In the genomic region with DNA sequence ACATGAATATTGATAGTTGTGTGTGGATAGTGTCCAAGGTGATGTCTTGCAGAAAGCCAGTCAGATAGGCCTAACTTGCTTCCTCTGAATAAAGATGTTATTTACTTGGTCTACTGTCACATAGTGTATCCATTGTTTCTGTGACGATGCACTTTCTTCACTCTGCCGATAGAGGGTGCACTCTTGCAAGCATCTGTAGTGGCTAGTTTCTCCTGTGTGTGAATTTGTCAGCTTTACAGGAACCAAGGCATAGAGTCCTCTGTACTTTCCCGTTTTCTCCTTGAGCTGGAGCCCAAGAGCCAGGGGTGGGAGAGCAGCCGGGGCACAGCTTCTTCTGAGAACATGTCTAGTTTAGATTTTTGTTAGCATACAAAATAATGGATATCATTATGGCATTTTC, we compare ENCODE assay signal across 10 mouse cellular contexts. TPM values are rescaled to one million over a fixed set of nuclear protein-coding genes. Genes with fewer than 3 reads are reported as not detected.
DNase-seq lines count a peak whose midpoint lies in the region; ATAC-seq and TF ChIP-seq lines count a peak whose summit lies in the region.
"Had no signal": no experiment of that assay in that cellular context is flagged by ENCODE, and none has a peak within 500 bp of the region (broad histone marks: within the 10 kb centered on the region; RNA-seq: fewer than 3 reads in every experiment).

No protein-coding gene starts in this region.

- no peaks in the 10 kb centered on the region for H3K27me3 ChIP-seq in embryonic facial prominence, embryonic 11.5 days (ENCODE audit: control insufficient read depth, insufficient read depth, low read length)
- H3K27me3 ChIP-seq in embryonic facial prominence, embryonic 10.5 days (replicated peaks; ENCODE audit: low read depth, poor library complexity, severe bottlenecking): no peaks in the 10 kb centered on the region
- no peaks in the 10 kb centered on the region for H3K27me3 ChIP-seq in liver, postnatal 0 days (ENCODE audit: insufficient read depth, low read length)
- H3K27me3 ChIP-seq in liver, embryonic 11.5 days (replicated peaks; ENCODE audit: control insufficient read depth, insufficient read depth, low read length): no peaks in the 10 kb centered on the region
- H3K27me3 ChIP-seq: midbrain, embryonic 12.5 days had no signal

- no peak overlapping the region for H3K27ac ChIP-seq in embryonic facial prominence, embryonic 11.5 days (replicated peaks; ENCODE audit: low read depth, low read length)
- no peak overlapping the region for H3K27ac ChIP-seq in embryonic facial prominence, embryonic 10.5 days (replicated peaks)
- no peak overlapping the region for H3K27ac ChIP-seq in liver, postnatal 0 days (ENCODE audit: low read depth)
- no peak overlapping the region for H3K27ac ChIP-seq in liver, embryonic 11.5 days (ENCODE audit: low read depth, low read length)
- H3K27ac ChIP-seq: midbrain, embryonic 12.5 days had no signal

- peak; percentile 72 for DNase-seq in embryonic facial prominence, embryonic 11.5 days (ENCODE audit: low spot score)
- DNase-seq in embryonic facial prominence, embryonic 10.5 days (ENCODE audit: low spot score): no peak
- DNase-seq in liver, postnatal 0 days: no peak
- no peak for DNase-seq in liver, embryonic 11.5 days (ENCODE audit: low spot score)
- DNase-seq in embryo, embryonic 10 days (ENCODE audit: low spot score): peak; percentile 71
- DNase-seq in ovary, postnatal 36 days (ENCODE audit: low spot score): no peak
- DNase-seq in right cerebral cortex, postnatal 14 days: no peak

- no peak overlapping the region for H3K4me2 ChIP-seq in embryonic facial prominence, embryonic 11.5 days (ENCODE audit: low read depth, low read length)
- H3K4me2 ChIP-seq in liver, postnatal 0 days (ENCODE audit: low read depth, low read length): no peak overlapping the region
- H3K4me2 ChIP-seq in liver, embryonic 11.5 days: no peak overlapping the region
- H3K4me2 ChIP-seq: midbrain, embryonic 12.5 days had no signal

- WGBS in embryonic facial prominence, embryonic 11.5 days: 48% methylated on average over 4 of the region's 4 CpGs
- WGBS in embryonic facial prominence, embryonic 10.5 days: 46% methylated on average over 4 of the region's 4 CpGs
- 45% methylated on average over 4 of the region's 4 CpGs for WGBS in liver, postnatal 0 days (ENCODE audit: insufficient replicate concordance)
- 44% methylated on average over 4 of the region's 4 CpGs for WGBS in liver, embryonic 11.5 days

- peak; percentile 89 for TF ChIP-seq CTCF in liver, postnatal 0 days (IDR thresholded peaks at IDR 0.05; ENCODE audit: low read depth)

- H3K9ac ChIP-seq in embryonic facial prominence, embryonic 11.5 days (replicated peaks; ENCODE audit: low read length): no peak overlapping the region
- H3K9ac ChIP-seq in liver, postnatal 0 days (replicated peaks): no peak overlapping the region
- H3K9ac ChIP-seq in liver, embryonic 11.5 days (ENCODE audit: low read depth, low read length): no peak overlapping the region
- H3K9ac ChIP-seq: midbrain, embryonic 12.5 days had no signal

- H3K36me3 ChIP-seq in embryonic facial prominence, embryonic 11.5 days (replicated peaks; ENCODE audit: control insufficient read depth, insufficient read depth, low read depth, low read length): peaks cover 11% of the 10 kb centered on the region
- H3K36me3 ChIP-seq in embryonic facial prominence, embryonic 10.5 days (replicated peaks): peaks cover 92% of the 10 kb centered on the region
- peaks cover 58% of the 10 kb centered on the region for H3K36me3 ChIP-seq in liver, postnatal 0 days (replicated peaks; ENCODE audit: insufficient read depth, low read length)
- peaks cover 28% of the 10 kb centered on the region for H3K36me3 ChIP-seq in liver, embryonic 11.5 days (ENCODE audit: control insufficient read depth, insufficient read depth, low read length)

- H3K9me3 ChIP-seq in embryonic facial prominence, embryonic 11.5 days (replicated peaks; ENCODE audit: control insufficient read depth, low read length): no peaks in the 10 kb centered on the region
- H3K9me3 ChIP-seq in embryonic facial prominence, embryonic 10.5 days: no peaks in the 10 kb centered on the region
- H3K9me3 ChIP-seq in liver, postnatal 0 days (ENCODE audit: low read length): no peaks in the 10 kb centered on the region
- no peaks in the 10 kb centered on the region for H3K9me3 ChIP-seq in liver, embryonic 11.5 days (ENCODE audit: control insufficient read depth, low read length)
- H3K9me3 ChIP-seq: midbrain, embryonic 12.5 days had no signal

- no peak overlapping the region for H3K4me3 ChIP-seq in embryonic facial prominence, embryonic 11.5 days (ENCODE audit: low read depth, low read length)
- no peak overlapping the region for H3K4me3 ChIP-seq in embryonic facial prominence, embryonic 10.5 days
- H3K4me3 ChIP-seq in liver, postnatal 0 days (ENCODE audit: low read depth, low read length): no peak overlapping the region
- no peak overlapping the region for H3K4me3 ChIP-seq in liver, embryonic 11.5 days (ENCODE audit: low read depth, low read length)
- H3K4me3 ChIP-seq: midbrain, embryonic 12.5 days had no signal

- ATAC-seq in embryonic facial prominence, embryonic 11.5 days (replicated peaks; ENCODE audit: insufficient number of reproducible peaks, low FRiP score, low TSS enrichment, low read depth): no peak
- ATAC-seq in liver, postnatal 0 days: no peak
- ATAC-seq in liver, embryonic 11.5 days (replicated peaks; ENCODE audit: low FRiP score): no peak
- peak; percentile 65 for ATAC-seq in neutrophil, adult 5-6 weeks (ENCODE audit: extremely low read depth, insufficient number of reproducible peaks, low FRiP score, poor library complexity, severe bottlenecking)

- H3K4me1 ChIP-seq in embryonic facial prominence, embryonic 11.5 days (ENCODE audit: control insufficient read depth, insufficient read depth, low read length): no peaks in the 10 kb centered on the region
- no peaks in the 10 kb centered on the region for H3K4me1 ChIP-seq in embryonic facial prominence, embryonic 10.5 days
- H3K4me1 ChIP-seq in liver, postnatal 0 days (ENCODE audit: insufficient read depth): no peaks in the 10 kb centered on the region
- no peaks in the 10 kb centered on the region for H3K4me1 ChIP-seq in liver, embryonic 11.5 days (replicated peaks; ENCODE audit: control insufficient read depth, insufficient read depth, low read length)
- H3K4me1 ChIP-seq: midbrain, embryonic 12.5 days had no signal

- no peak for TF ChIP-seq EP300 in liver, postnatal 0 days (IDR thresholded peaks at IDR 0.05; ENCODE audit: low read depth)

RNA-seq across cellular contexts. Expression of a gene that starts 17.0 kb away (rescaled TPM):
- polyA plus RNA-seq in embryonic facial prominence, embryonic 11.5 days (2014; fragmentation: Nextera tagmentation; extraction: Ambion mirVana): 1.3 and 1.7 TPM in 2 replicates
- polyA plus RNA-seq in embryonic facial prominence, embryonic 10.5 days (2016; fragmentation: Nextera tagmentation; extraction: Ambion mirVana): 2.8 TPM in 2 replicates
- 2.0 and 2.6 TPM in 2 replicates for polyA plus RNA-seq in liver, postnatal 0 days (2015; fragmentation: Nextera tagmentation; extraction: Ambion mirVana)
- 1.2 and 1.5 TPM in 2 replicates for polyA plus RNA-seq in liver, embryonic 11.5 days (2014; fragmentation: Nextera tagmentation; extraction: Ambion mirVana)
- 46.8 and 51.0 TPM in 2 replicates for total RNA-seq in neutrophil, adult 5-6 weeks (2017)

RNA-seq across cellular contexts. Expression of a gene that starts 23.0 kb away (rescaled TPM):
- not detected in 2 replicates for polyA plus RNA-seq in embryonic facial prominence, embryonic 11.5 days (2014; fragmentation: Nextera tagmentation; extraction: Ambion mirVana)
- polyA plus RNA-seq in embryonic facial prominence, embryonic 10.5 days (2016; fragmentation: Nextera tagmentation; extraction: Ambion mirVana): not detected in 2 replicates
- not detected in 2 replicates for polyA plus RNA-seq in liver, postnatal 0 days (2015; fragmentation: Nextera tagmentation; extraction: Ambion mirVana)
- not detected in 2 replicates for polyA plus RNA-seq in liver, embryonic 11.5 days (2014; fragmentation: Nextera tagmentation; extraction: Ambion mirVana)
- not detected in 2 replicates for total RNA-seq in neutrophil, adult 5-6 weeks (2017)
- polyA plus RNA-seq: heart, embryonic 16.5 days; midbrain, embryonic 12.5 days had no signal

RNA-seq across cellular contexts. Expression of a gene that starts 30.5 kb away (rescaled TPM):
- polyA plus RNA-seq in embryonic facial prominence, embryonic 11.5 days (2014; fragmentation: Nextera tagmentation; extraction: Ambion mirVana): 8.9 and 9.3 TPM in 2 replicates
- 14.6 TPM in 2 replicates for polyA plus RNA-seq in embryonic facial prominence, embryonic 10.5 days (2016; fragmentation: Nextera tagmentation; extraction: Ambion mirVana)
- polyA plus RNA-seq in liver, postnatal 0 days (2015; fragmentation: Nextera tagmentation; extraction: Ambion mirVana): 3.0 and 3.3 TPM in 2 replicates
- polyA plus RNA-seq in liver, embryonic 11.5 days (2014; fragmentation: Nextera tagmentation; extraction: Ambion mirVana): 18.4 and 18.8 TPM in 2 replicates
- total RNA-seq in neutrophil, adult 5-6 weeks (2017): 19.6 and 23.2 TPM in 2 replicates

RNA-seq across cellular contexts. Expression of a gene that starts 30.6 kb away (rescaled TPM):
- 1,038 and 1,047 TPM in 2 replicates for polyA plus RNA-seq in embryonic facial prominence, embryonic 11.5 days (2014; fragmentation: Nextera tagmentation; extraction: Ambion mirVana)
- 1,163 and 1,191 TPM in 2 replicates for polyA plus RNA-seq in embryonic facial prominence, embryonic 10.5 days (2016; fragmentation: Nextera tagmentation; extraction: Ambion mirVana)
- 1,395 and 1,426 TPM in 2 replicates for polyA plus RNA-seq in liver, postnatal 0 days (2015; fragmentation: Nextera tagmentation; extraction: Ambion mirVana)
- polyA plus RNA-seq in liver, embryonic 11.5 days (2014; fragmentation: Nextera tagmentation; extraction: Ambion mirVana): 1,203 and 1,215 TPM in 2 replicates
- total RNA-seq in neutrophil, adult 5-6 weeks (2017): 103 and 125 TPM in 2 replicates

RNA-seq across cellular contexts. Expression of a gene that starts 36.5 kb away (rescaled TPM):
- not detected in 2 replicates for polyA plus RNA-seq in embryonic facial prominence, embryonic 11.5 days (2014; fragmentation: Nextera tagmentation; extraction: Ambion mirVana)
- polyA plus RNA-seq in embryonic facial prominence, embryonic 10.5 days (2016; fragmentation: Nextera tagmentation; extraction: Ambion mirVana): not detected in 2 replicates
- polyA plus RNA-seq in liver, postnatal 0 days (2015; fragmentation: Nextera tagmentation; extraction: Ambion mirVana): not detected in 2 replicates
- not detected in 2 replicates for polyA plus RNA-seq in liver, embryonic 11.5 days (2014; fragmentation: Nextera tagmentation; extraction: Ambion mirVana)
- not detected in 2 replicates for total RNA-seq in neutrophil, adult 5-6 weeks (2017)
- polyA plus RNA-seq: heart, embryonic 16.5 days; midbrain, embryonic 12.5 days had no signal

Comparison
In these comparisons a context has a peak if more than half of its experiments do, and no peak if none do; other contexts are left out.
1. DNase-seq: peak in embryonic facial prominence, embryonic 11.5 days (single experiment) and embryo, embryonic 10 days (single experiment); none in embryonic facial prominence, embryonic 10.5 days (single experiment), liver, postnatal 0 days (single experiment), liver, embryonic 11.5 days (single experiment), ovary, postnatal 36 days (single experiment) and right cerebral cortex, postnatal 14 days (single experiment).